Mouse (Mus musculus): ENCODE measurements at regions not wholly inside any gene's neighbourhood (a gene's known extent, or its start where the extent isn't known, plus 50 kb on each side); places are given as distances from the start of the nearest gene placed in this dataset.
A peak's percentile ranks its signal among the peaks of the same experiment; 100 is the strongest.

DNA sequence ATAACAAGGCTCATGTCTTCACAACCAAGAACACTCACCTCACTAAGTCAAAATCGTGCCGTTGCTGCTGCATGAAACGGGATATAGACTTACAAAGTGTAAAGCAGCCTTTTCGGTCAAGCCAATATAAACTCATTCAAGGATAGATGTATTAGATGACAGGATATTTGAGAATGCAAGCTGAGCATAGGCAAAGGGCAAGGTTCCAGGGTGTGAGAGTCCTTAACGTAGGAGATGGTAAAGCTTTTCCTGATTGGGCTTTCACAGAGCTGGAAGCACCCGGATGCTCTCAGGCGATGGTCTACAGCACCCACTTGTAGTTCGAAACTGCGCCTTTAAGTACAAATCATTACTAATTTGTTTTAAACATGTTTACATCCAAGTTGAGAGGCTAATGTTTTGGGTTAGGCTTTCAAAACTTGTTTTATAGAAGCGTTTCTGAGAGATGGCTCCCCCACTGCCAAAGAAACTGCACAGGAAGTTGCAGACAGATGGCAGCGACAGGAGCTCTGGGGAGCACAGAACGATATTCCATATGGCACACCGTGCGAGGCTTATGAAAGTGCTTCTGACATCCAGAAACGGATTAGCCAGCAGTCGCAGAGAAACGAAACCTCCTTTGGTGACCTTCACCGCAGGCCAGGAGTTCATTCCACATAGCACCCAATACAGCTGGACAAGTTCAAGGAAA is 54.1 kb upstream of the Rell1 start:
- peak; percentile 79 to 82 for DNase-seq

DNA sequence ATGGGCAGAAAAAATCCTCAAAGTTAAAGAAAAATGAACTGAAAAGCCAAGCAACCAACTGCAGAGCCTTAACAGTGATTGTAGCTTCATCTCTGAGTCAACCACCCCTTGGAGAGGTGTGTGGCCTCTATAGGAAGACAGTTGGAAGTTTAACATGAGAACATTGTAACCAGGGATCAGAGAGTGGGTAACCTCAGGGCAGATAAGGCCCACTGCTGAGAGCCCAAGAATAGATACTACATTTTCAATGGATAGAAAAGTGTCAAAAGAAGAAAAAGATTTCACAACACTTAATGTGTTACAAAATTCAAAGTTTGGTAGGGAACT is 54.6 kb upstream of the Rell1 start:
- DNase-seq, result no peak

DNA sequence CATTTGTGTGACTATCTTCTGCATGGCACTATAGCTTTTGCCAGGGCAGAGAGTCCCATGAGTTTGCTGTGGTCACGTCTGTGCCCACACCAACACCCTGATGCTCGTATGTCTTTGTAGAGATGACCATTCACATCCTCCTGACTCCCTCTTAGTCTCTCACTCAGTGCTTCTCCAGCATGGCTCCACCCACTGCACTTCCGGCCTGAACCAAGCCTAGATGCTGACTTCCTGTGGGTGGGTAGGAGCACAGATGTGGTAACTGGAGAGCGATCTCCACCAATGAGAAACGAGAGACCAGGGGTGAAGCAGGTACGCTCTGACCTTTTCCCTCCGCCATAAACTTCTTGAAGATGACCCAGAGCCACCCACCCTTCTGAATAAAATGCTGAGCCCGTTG is 55.7 kb upstream of the Rell1 start:
- no peak for DNase-seq

DNA sequence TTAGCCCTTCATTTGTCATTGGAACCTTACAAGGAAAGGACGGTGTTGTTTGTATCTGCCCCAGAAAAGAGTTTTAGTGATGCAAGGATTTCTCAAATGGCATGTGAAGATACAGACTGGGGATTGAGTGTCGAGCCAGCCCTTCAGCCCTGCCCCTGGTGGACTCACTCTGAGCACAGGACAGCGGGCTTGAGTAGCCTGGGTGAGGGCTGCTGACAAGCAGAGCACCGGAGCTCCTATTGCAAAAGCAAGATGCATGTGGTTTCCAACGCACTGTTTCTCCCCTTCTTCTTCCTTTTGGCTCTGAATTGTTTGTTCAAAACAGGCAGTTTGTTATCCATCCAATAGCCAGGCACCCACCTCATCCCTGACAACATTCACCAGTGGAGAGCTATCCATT is 59.0 kb upstream of the Rell1 start:
- DNase-seq, result no peak

DNA sequence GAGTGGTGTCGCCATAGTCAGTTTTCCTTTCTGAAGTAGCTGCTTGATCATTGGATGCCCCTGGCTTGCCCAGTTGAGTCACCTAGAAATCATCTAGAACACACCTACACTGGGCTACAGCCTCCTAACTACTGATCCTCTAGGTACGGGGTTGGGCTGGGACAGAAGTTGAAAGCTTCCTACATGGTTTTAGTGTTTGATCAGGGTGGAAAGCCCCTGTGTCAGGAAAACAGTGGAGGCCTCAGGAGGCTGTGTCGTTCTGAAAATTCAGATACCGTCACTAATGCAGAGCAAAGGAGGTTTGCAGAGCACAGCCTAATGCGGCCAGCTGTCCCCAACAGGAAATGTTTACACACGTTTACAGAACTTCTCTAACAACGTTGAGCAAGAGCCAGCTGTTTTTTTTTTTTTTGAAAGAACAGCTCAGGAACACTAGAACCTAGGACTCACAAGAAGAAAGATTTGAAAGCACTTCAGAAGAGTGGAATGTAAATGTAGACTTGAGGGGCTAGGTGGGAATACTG is 61.0 kb upstream of the Rell1 start:
- DNase-seq, result no peak

DNA sequence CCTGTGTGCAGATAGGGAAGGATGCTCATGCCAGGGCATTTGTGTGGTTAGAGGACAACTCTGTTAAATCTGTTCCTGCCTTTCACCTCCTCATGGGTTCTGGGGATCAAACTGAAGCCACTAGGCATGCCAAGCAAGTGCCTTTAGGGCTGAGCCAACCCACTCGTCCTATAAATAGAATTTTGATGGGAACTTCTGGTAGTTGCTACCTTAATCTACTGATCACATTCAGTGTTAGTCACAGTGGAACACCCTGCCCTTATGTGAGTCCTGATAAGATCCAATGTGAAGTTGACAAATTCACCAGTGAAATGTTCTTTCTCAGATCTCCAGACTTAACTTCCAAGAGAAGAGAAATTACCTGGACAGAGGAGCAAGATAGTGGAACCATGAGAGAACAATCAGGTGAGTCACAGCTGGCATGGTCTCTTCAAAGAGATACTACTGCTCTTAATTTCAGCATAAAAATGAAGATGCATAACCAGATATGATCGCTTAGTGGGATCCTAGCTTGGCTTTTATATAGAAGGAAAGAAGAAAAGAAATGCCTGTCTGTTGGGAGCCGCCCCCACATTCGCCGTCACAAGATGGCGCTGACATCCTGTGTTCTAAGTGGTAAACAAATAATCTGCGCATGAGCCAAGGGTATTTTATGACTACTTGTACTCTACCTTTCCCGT is 61.7 kb upstream of the Rell1 start:
- peak; percentile 21 to 26 for DNase-seq

DNA sequence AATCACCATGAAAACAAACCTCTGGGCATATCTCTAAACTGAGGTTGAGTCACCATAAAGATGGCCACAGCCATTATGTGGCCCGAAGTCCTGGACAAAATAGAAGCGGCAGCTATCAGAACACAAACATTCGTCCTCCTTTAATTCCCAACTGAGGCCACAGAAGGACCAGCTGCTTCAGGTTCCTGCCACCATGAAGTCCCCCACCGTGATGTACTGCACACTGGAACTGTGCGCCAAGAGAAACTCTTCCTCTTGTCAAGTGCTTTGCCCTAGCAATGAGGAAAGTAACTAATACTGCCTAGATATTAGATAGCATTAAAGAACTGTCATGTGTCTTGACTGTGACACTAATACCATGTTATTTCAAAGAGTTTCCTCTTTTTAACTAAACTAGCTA is 54.4 kb upstream of the Pgm2 start:
- DNase-seq, result peak; percentile 24 to 35

DNA sequence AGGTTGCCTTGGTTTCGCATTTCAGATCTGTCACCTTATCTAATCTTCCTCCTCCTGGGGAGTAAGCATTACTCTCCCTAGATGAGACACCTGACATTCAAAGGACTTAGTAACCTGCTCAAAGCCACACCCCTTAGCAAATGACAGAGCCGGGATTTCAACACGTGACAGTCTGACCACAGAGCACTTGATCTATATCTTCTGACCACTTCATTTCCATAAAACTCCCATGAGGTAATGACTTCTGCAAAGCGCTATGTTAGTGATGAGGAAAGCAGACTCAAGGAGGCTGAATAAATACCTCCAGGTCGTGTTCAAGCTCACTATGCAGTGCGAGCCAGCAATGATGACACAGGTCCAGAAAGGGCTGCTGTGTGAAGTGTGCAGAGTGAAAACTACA is 52.1 kb upstream of the Pgm2 start:
- DNase-seq, result no peak

Data from cerebellum, postnatal 36 days (tissue).